Mouse (Mus musculus): ENCODE data around the gene Aldh16a1.
"Not testable (repeated sequence)": the region's sequence is repeated elsewhere in the genome, so short reads cannot be mapped to it uniquely, and the experiment has no call there.

The Aldh16a1 gene

DNA sequence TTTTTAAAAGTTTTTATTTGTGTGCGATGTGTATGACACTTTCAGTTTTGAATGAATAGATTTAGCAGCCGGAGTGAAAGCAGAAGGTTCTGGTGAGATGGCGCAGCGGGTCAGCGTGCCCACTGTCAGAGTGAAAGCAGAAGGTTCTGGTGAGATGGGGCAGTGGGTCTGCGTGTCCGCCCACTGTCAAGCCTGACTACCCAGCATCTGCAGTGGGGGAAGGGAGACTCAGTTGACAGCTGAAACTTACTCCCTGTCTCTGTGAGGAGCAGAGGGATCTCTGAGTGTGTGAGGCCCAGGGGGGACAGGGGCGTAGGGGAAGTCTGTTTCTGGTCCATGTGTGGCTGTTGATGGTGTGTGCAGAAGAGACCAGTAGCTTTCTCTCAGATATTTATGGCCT lies 36.8 kb downstream of the Aldh16a1 start:
- no peak for DNase-seq (ENCODE audit: low spot score)

DNA sequence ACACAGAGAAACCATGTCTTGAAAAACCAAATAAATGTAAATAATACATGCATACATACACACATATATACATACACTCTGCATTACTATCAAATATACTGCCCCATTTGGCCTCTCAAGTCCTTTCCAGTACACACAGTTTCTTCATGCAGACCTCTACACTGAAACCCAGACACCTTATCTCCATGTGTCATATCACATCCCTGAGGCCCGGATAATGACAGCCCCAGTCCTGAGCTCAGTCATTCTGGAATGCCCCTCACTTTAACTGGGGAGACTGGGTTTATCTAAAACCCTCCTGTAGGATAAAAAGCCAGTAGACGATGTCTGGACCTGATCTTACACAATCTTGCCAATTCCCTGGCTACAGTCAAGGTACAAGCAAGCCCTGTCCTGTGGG lies 40.9 kb downstream of the Aldh16a1 start:
- no peak for DNase-seq (ENCODE audit: low spot score)

DNA sequence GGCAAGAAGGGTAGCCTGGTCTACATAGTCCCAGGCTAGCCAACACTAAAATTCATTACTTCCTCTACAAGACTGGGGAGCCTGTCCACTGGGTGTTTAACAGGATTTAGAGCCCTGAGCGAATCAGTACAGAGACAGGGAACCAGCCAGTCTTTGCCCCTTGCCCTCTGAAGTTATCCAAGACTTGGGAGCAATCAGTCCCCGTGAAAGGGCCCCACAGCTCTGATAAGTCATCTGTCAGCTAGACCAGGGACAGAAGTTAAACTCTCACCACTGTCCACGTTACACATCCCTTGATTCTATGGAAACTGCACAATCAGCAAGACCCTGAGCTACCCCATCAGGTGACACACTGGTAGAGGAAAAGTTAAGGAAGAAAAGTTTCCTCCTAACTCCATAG lies 41.9 kb downstream of the Aldh16a1 start:
- DNase-seq (ENCODE audit: low spot score), result no peak

DNA sequence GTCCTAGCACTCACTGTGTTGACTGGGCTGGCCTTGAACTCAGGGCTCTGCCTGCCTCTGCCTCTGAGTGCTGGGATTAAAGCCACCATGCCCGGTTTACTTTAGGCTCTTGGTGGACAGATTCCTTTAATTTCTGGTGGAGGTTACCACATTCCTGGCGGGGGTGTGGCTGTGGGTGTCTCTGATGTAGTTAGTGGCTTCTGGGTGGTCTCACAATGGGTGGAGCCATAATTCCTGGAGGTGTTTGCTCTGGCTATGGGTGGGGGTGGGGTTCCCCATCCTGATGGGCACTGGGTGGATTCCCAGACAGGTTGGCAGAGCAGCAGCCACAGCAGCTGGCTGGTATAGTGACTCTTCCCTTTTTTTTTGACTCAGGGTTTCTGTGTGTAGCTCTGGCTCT lies 42.4 kb downstream of the Aldh16a1 start:
- no peak for DNase-seq (ENCODE audit: low spot score)

DNA sequence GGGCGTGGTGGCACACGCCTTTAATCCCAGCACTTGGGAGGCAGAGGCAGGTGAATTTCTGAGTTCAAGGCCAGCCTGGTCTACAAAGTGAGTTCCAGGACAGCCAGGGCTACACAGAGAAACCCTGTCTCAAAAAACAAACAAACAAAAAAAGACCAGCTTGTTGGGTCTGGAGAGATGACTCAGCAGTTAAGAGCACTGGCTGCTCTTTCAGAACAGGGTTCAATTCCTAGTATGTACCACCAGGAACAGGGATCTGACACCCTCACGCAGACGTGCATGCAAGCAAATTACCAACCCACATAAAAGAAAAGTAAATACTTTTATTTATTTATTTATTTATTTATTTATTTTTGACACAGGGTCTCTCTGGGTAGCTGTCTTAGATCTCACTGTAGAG lies 44.3 kb downstream of the Aldh16a1 start:
- DNase-seq (ENCODE audit: low spot score), result not testable (repeated sequence)

DNA sequence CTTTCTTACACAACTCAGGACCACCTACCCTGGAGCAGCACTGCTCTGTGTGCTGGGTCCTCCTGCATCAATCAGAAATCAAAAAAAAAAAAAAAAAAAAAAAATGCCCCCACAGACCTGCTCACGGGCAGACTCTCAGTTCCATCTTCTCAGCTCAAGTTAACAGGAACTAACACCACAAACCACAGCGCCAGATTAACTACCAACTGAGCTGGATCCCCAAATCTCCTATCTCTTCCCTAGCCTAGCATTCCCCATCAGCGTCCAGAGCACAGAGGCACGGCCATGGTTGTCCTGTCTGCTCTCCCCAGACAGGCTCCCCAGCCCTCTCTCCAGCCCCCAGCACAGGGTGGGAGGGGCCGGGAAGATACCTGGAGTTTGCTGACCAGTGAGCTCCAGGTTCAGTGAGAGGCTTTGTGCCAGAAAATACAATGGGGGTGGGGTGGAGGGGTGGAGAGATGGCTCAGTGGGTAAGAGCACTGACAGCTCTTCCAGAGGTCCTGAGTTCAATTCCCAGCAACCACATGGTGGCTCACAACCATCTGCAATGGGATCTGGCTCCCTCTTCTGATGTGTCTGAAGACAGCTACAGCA lies 47.2 kb downstream of the Aldh16a1 start:
- DNase-seq (ENCODE audit: low spot score), result no peak

DNA sequence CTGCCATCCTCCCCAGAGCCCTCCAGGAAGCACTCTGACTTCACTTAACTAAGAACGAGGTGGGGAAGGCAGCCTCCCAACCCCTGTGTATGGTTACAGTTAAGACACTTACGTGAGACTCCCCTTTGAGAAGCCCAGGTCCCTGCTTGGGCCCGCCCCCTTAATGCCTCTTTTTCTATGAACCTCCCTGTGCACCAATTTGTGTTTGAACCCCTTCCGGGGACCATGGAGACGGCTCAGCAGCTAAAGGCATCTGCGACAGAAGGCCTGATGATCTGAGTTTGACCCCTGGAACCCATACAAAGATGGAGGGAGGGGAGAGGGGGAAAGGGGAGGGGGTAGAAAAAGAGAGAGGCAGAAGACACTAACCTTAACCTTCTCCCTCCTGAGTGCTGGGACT lies 47.9 kb downstream of the Aldh16a1 start:
- DNase-seq (ENCODE audit: low spot score), result no peak

DNA sequence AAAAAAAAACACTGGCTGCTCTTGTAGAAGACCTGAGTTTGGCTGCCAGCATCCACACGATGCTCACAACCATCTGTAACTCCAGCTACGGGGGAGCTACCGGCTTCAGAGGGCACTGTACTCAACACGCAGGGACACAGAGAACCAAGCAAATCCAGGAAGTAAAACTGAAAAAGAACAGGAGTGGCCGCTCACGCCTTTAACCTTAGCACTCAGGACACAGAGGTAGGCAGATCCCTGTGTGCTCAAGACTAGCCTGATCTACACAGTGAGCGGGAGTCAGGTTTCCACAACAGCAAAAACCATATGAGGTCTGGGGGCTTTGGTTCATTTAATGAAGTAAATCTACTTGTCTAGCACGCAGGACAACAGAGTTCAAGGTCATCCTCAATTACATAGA lies 48.9 kb downstream of the Aldh16a1 start:
- no peak for DNase-seq (ENCODE audit: low spot score)

DNA sequence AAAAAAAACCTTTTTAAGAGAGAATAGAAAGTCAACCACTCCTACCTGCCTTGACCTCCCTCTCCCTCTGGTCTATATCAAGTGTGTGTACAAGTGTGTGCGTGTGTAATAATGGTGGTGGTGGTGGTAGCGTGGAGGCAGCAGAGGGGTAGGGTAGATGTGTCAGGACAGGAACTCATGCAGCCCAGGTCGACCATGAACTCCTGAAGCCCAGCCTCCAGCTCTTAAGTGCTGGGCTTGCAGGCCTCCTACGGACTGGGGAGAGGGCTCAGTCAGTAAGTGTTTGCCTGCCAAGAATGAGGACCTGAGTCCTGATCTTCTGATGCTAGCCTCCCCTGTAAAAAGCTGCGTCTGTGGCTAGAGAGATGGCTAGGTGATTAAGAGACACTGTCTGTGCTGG lies 49.4 kb downstream of the Aldh16a1 start:
- no peak for DNase-seq (ENCODE audit: low spot score)

DNA sequence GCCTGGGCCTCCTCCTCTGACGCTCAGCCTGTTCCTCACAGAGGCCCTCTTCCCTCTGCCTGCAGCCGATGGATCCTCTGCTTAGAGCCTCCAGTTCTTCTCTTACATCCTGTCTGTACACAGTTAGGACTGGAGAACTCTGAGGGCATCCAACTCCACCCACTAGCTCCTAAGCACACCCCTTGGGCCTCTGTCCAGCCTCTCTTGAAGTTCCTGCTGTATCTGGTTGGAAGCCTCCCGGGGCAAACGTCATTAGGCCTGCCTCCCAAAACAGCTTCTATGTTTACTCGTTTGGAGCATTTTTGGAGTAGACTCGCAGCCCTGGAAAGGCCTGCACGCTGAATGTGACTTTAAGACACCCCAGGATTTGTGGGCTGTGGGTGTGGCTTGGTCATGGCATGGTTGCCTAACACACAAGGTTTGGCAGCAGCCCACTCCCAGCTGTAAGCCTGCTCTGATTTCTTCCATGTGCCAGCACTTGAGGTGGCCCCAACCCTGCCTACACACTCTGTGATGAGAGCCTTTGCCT lies 50.7 kb downstream of the Aldh16a1 start, which contains the start of gene Fcgrt:
TSS of gene Fcgrt (minus strand) at position 200 of the 529 bp plus-strand sequence.
- DNase-seq (ENCODE audit: low spot score), result no peak

DNA sequence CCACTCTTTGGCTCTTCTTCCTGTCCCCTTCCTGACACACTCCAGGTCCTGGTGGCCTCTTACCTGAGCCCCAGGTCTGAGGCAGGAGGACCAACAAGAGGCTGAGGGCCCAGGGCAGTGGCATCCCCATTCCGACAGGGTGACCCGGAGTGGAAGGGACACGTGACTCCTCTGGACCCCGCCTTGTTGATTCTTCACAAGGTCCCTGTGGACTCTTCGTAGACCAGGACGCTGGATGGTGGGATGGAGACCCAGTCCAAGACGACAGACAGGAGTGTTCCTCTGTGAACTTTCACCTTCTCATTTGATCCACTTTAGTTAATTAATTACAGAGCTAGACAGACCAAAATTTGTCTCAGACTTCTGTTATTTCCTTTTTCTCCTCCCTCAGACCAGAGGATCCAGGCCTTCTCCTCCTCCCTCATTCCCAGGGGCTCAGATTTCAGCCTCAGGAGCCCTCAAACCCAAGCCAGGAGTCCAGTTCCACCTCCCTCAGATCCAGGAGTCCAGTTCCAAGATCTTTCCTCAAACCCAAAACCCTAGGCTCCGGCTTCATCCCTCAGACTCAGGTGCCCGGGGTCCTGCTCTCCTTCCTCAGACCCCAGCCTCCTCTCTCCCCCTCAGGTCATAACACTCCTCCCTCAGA lies 51.3 kb downstream of the Aldh16a1 start:
- DNase-seq (ENCODE audit: low spot score), result no peak

DNA sequence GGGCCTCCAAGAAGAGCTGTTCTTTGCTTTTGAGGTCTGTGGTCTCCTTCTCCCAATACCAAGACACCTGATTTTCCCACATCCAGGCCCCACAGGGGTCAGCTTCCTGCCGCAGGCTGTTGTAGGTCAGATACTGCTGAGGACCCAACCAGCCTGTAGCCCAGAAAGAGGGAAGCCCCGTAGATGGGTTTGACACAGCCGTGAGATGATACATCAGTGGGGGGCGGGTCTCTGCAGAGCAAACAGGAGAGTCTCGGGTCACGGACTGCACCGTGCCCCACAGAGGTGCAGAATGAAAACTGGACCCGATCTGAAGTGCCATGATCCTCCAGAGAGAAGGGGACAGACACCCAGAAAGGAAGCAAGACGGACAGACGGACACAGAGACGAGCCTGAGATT lies 51.9 kb downstream of the Aldh16a1 start:
- DNase-seq (ENCODE audit: low spot score), result no peak

DNA sequence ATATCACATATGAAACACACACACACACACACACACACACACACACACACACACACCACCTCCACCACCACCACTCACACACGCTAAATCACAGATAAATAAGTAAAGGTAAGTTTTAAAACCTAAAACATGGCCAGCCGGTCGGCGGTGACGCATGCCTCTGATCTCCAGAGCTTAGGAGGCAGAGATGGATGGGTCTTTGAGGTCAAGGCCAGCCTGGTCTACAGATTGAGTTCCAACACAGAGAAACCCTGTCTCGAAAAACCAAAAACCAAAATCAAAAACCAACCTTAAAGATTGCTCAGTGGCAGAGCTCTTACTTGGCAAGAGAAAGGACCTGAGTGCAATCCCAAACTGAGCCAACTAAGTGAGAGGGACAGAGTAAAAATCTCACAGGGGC lies 54.3 kb downstream of the Aldh16a1 start:
- no peak for DNase-seq (ENCODE audit: low spot score)

DNA sequence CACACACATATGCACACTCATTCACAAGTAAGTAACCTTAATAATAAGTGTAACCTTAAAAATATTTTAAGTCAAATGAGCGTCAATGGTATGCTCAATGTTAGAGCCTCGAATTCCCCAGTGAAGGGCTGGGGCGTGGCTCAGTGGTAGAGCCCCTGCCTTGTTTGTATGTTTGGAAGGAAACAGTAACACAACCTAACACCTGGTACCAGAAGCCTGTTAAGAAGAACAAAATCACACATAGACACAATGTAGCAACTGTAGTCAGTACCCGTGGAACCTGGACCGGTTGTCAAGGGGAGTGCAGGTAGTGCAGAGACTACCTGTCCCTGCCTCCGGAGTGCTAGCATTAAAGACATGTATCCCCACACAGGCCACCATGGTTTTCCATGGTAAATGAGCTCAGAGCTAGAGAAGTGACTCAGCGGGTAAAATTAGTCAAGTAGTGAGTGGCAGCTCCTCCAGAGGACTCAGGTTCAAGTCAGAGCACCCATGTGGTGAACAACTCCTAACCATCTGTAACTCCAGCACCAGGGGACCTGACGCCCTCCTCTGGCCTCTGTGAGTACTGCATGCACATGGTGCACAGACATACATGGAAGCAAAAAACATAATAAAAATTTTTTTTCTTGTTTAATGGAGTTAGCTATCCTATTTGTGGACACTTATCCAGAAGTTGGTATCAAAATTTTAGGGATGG lies 55.7 kb downstream of the Aldh16a1 start:
- no peak for DNase-seq (ENCODE audit: low spot score)

DNA sequence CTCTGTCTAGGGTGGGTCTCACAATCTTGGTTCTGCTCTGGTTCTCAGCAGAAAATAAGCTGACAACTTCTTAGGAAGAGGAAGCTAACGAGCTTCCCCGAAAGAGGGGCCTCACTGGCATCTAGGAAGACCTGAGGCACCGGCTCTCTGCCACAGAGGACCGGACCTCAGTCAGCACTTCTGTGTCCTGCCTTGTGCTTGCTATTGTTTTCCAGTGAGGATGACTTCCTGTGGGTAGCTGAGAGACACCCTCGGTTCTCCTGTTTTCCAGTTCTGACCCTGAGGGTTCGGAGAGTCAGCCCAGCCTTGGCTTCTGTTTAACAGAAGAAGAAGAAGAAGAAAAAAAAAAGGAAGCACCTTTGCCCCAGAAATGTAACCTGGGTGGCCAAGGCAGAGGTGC lies 56.9 kb downstream of the Aldh16a1 start:
- no peak for DNase-seq (ENCODE audit: low spot score)

DNA sequence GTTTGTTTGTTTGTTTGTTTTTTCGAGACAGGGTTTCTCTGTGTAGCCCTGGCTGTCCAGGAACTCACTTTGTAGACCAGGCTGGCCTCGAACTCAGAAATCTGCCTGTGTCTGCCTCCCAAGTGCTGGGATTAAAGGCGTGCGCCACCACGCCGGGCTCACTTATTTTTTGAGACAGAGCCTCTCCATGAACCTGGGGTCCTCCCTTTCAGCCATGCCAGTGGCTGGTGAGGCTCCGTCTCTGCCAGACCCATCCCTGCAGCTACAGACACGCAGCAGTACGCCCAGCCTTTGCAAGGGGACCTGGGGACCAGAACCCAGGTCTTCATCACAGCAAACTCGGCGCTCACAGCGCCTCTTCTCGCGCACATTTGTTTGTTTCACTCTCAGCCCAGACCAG lies 58.4 kb downstream of the Aldh16a1 start:
- DNase-seq (ENCODE audit: low spot score), result not testable (repeated sequence)

DNA sequence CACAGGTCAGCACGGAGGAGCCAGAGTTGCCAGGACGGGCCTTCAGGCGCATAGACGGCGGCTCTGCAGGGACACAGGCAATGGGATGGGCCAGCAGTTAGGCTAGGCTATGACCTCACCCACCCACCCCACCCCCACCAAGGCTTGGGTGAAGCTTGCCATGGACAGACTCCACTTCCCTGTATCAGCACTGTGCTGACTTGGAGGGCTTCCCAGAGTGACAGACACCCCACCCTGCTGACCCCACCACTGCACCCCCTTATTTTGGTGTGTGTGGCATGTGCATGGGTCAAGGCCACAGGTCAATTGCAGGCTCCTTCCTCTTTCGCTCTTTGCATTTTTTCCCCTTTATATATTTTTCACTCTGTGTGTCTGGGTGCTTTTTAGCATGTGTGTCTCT lies 59.0 kb downstream of the Aldh16a1 start:
- DNase-seq (ENCODE audit: low spot score), result no peak

DNA sequence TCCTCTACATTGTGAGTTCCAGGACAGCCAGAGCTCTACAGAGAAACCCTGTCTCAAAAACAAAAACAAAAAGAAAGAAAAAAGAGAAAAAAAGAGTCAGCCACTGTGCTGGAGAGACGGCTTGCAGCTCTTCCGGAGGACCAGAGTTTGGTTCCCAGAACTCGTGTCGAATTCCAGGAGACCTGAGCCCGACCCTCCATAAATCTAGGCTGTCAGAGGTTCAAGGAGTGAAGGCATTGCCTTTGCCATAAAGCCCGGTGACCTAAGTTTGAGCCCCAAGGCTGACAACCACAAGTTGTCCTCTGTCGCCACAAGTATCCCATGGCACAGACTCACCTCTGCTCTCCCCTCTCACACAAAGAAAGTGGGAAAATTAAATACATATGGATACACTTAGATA lies 60.3 kb downstream of the Aldh16a1 start:
- DNase-seq (ENCODE audit: low spot score), result no peak

DNA sequence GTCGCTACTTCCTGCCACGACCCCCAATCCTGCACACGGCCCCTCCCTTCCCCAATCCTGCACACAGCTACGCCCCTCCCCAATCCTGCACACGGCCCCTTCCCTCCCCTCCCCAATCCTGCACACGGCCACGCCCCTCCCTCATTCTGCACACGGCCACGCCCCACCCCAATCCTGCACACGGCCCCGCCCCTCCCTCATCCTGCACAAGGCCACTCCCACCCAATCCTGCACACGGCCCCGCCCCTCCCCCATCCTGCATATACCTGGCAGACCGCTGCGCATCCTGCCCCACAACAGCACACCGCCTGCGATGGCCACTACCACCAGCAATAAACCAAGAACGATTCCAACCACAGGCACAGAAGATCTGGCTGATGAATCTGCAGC lies 60.9 kb downstream of the Aldh16a1 start:
- DNase-seq (ENCODE audit: low spot score), result no peak

DNA sequence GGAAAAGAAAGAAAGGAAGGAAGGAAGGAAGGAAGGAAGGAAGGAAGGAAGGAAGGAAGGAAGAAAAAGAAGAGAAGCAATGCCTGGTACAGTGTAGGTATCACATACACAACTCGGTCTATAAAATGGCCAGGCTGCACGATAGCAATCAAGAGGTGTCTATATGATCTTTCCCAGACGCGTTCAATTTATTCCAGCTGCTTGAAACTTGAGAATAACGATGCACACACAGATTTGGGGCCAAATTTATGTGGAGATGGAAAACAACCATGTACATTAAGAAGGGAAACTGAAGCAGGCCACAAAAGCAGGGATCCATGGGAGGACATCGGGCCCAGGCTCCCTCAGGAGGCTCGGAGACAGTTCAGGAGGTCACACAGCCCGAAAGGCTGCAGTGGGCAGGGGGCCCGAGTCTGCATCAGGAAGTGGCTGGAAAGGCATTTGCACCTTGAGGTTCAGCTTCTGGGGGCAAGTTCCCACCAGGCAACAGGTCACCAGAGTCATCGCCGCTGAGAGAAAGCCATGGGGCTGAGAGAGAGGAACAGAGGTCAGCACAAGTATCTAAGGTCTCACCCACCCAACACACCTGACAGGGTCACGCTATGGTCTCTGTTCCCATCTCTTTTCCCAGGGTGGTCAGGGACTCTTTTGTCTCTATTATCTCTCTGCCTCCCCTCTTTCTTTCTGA lies 61.4 kb downstream of the Aldh16a1 start:
- DNase-seq (ENCODE audit: low spot score), result no peak

DNA sequence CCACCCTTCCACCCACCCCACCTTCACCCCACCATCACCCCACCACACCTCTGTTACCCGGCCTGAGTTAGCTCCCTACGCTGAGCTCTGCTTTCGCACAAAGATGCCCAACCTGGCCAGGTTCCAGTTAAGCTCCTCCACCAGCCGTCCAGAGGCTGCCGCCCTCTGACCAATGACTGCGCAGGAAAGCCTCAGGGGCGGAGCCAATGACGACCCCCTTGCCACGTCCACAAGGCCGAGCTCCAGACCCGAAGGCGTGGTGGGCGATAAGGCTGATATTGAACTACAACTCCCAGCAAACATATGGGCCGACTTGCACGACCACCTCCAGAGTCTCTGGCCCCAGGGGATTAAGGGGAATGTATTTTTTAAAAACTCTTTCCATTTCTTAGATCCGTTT lies 62.3 kb downstream of the Aldh16a1 start, which contains the start of gene Rcn3:
TSS of gene Rcn3 (minus strand) at position 174 of the 400 bp plus-strand sequence.
- no peak for DNase-seq (ENCODE audit: low spot score)

Measured in left cerebral cortex, adult 11 months (tissue).